Mouse (Mus musculus) skeletal muscle tissue, adult 2 months (tissue): Measurements from ENCODE around the gene Chn2.

Source experiments
- DNase-seq: peaks from one replicate; pipeline ENCODE4 v3.0.0-alpha.2; 2012; ENCODE audit warnings: low read depth, low spot score

Chn2 gene

GRCm38 (mm10) chr6:54118897-54119296, 79.5 kb downstream of the Chn2 start:
- no peak for DNase-seq

- no peak for DNase-seq
These were observed 80.1 kb downstream of the Chn2 start for GRCm38 (mm10) chr6:54119461-54119860.

DNA sequence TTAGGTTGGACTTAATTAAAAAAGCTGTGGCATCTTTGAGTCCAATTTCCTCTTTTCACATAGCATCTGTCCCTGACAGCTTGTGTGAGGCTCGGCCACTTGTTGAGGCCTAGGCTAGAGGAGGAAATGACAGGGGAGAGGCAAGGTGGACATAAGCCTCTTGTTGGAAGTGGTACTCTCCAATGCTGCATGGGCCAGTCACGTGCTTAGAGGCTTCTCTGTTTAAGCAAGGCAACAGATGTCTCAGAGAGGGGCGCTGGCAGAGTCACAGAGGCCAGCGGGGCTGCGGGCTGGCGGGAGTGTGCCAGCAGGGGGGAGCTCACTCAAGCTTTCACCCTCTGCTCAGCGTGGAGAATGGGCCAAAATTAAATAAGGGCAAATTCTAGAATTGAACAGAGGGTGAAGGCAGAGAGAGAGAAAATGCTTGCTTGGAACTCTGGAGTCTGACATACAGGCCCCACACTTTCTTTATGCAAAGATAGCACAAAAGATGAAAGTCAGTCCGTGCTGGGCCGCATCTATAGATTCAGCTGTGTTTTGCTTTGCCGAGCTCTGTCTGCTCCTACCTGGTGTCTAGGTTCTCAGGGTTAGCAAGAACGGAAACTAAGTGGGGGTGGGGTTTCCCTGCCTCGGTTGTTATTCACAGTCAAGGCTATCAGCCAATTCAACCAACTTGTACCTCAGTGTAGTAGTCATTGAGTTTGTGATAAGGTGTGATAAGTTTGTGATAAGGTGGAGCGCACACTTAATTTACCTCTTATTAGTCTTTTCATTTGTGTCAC, 80.7 kb downstream of the Chn2 start:
- DNase-seq, result no peak

GRCm38 (mm10) chr6:54120889-54121288, 81.5 kb downstream of the Chn2 start:
- no peak for DNase-seq

- no peak for DNase-seq
These were observed 85.2 kb downstream of the Chn2 start for GRCm38 (mm10) chr6:54124519-54124918.

DNA sequence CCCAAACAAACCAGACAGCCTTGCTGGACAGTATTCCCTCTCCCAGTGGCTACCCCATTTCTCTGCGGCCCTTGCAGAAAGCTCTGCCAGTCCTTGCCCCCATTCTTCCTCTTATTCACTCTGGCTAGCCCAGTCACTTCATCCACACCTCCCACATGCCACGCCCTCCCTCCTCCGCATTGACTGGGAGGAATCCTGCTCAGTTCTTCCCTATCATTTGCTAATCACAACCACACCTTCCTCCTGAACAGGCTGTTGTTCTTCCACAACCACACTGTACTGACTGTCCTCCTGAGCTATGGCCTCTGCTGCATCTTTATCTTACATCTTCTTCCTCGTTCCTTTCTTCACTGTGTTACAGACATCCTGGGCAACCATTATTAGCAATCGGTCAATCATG, 86.2 kb downstream of the Chn2 start:
- DNase-seq, result no peak

- no peak for DNase-seq
These were observed 87.1 kb downstream of the Chn2 start for GRCm38 (mm10) chr6:54126225-54126992.

GRCm38 (mm10) chr6:54126993-54127697, 87.8 kb downstream of the Chn2 start:
- no peak for DNase-seq

GRCm38 (mm10) chr6:54128702-54129101, 89.3 kb downstream of the Chn2 start:
- DNase-seq, result no peak

DNA sequence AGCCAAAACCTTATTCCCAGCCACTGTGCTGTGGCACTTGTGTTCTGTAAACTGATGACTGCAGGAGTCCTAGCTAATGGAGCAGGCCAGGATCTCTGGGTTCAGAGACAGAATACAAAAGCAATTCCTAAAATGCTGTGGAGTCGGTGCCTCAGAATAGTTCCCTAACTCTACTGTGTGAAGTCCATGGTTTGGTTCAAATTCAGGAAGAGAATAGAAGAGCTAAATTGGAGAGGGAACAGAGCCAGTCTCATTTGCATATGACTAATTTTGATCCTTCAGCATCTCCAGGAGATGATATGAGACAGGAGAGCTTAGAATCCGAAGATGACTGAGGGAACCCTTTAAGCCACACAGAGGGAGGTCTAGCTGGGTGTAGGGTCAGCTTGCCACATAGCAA, 90.2 kb downstream of the Chn2 start:
- no peak for DNase-seq

DNA sequence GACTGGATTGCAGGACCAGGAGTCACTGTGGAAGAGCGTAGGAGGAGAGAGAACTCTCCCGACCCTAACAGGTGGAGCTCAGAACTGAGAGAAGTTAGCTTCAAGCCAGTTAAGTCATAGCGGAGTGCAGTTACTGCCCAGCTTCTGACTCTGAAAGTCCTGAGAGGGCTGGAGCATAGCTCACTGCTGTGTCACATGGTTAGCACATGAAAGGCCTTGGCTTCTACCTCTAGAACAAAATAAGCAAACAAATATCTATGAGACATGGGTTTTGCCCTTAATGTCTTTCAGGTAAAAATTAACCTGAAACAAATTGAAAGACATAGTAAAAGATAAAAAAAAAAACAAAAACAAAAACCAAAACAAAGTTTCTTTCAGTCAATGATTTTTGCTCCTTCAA, 91.5 kb downstream of the Chn2 start:
- no peak for DNase-seq

- no peak for DNase-seq
These were observed 93.2 kb downstream of the Chn2 start for GRCm38 (mm10) chr6:54132576-54132975.

DNA sequence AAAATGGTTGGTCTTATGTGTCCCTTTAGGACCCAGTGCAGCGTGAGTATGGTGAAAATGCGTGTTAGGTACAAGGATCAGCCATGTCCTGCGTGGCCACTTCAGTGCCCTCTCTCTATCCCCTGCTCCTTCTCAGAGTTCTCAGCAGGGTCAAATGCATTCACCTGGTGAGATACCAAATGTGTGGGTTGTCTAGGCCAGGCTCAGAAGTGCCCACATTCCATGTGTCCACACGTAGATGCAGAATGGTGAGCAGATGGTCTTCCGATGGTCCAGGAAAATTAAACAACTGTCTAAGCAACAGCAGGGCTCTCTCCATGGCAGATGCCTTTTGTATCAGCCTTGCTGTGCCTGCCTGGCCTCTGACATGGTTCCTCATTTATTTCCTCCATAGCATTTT, 93.9 kb downstream of the Chn2 start:
- no peak for DNase-seq

GRCm38 (mm10) chr6:54138157-54138556, 98.8 kb downstream of the Chn2 start:
- no peak for DNase-seq

DNA sequence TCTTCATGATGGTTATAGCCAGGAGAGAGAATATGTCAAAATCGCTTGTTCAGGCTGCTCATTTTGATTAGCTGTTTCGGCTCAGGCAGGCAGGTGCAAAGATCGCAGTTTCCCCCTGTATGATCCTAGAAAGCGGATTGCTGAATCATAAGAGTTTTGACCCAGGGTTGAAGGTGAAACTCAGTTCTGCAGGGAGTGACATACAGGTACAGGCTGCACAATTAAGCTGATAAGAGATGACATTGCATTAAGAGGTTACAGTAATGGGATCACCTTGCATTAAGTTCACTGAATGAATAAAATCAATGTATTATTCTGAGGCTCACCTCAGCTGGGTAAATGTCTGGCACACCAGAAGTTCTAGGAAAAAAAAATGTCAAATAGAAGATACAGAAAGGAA, 101.1 kb downstream of the Chn2 start:
- DNase-seq, result no peak

DNA sequence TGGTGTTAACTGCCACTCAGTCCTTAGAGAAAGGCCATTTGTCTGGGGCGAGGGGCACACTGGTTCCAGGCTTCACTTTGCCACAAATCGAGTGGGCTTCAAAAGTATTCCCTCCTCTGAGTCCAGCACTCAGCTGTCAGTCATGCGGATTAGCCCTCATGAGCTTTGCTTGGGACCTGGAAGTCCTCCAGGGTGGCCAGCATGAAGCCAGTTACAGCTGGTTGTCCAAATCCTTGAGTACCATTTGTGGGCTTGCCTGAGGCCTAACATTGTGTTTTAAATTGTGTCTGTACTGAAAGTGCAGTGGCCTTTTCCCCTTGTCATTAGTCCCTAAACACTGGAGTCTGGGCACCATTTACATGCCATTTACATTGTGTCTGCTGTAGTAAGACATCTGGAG, 101.8 kb downstream of the Chn2 start:
- no peak for DNase-seq

DNA sequence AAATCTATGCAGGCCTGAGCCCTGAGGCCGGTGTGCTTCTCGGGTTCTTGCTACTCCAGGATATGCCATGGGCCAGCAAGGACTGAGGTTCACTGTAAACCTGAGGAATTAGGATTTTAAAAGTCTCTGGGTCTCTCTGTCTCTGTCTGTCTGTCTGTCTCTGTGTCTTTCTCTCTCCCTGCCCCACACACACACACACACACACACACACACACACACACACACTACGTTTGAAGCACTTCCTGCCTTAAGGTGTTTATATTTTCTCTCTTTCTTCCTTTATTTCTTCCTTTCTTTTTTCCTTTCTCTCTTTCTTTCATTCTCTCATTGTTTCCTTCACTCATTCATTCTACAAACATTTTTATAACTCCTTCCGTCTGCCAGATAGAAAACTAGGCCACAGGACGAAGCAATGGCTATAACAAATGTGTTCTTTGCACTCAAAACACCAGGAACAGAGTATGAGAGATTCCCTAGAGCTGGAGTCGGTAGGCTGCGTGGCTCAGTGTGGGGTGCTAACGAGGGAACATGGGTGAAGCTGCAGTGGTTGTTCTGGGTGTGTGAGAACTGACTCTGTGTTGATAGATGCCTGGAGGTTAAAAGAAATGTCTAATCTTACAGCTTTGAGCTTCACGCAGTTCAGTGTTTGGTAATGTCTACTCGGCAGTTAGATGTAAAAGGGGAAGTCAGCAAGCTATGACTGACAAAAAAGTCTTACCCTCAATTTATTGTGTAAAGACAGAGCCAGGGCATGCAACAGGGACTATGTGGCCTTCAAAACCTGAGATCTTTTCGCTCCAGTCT, 103.7 kb downstream of the Chn2 start:
- no peak for DNase-seq

- DNase-seq, result no peak
These were observed 104.3 kb downstream of the Chn2 start for GRCm38 (mm10) chr6:54143652-54143960.

DNA sequence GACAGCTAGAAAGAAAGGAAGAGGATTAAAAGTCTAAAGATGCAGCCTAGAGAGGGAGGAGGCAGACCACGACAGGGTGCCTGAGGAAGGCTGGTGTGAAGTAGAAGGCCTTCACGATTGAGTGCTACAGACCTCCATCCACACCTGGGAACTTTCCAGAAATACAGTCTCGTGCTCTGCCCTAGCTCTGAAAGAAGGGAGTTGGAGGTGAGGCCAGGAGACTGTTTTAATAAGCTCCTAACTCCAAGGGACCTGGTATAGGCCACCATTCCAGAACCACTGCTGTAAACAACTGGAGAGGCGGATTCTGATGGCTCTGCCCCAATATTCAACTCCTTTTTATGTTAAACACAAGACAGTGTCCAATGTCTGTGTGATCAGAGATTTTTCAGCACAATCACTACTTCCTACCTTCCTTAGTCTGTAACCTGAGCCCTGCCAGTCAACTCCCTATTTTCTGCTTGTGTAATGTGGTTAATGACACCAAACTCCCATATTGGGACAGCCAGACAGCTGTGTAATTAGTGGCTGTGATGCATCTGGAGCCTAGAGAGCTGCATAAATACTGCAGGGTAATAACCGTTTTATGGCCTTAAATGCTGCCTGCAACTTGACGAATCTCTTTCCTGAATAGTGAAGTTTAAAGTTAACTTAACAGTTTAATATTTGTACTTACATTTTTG, 109.6 kb downstream of the Chn2 start:
- DNase-seq, result no peak

DNA sequence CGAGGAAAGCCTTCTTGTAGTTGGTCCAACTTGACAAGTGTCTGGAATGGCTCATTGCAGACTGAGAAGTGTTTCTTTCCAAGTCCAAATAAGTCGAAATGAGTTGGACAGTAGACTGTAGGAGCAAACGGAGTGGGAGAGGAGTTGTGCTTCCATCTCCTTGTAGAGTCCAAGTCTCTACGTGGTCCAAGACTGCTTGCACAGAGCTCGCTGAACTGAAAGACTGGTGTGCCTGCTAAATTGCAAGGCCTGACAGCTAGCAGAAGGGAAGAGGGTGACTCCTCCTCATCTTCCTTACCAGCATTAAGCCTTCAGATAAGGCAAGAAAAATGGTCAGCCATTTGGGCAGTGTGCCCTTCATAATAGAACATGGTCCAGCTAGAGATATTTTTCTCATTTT, 111.5 kb downstream of the Chn2 start:
- no peak for DNase-seq
